Mouse (Mus musculus) brain, embryonic 18.5 days (tissue): ENCODE measurements around the gene Wbp1.

ENCODE experiments used
- DNase-seq: peaks from one replicate; pipeline ENCODE4 v3.0.0-alpha.2; 2012; ENCODE audit warnings: low read depth, low spot score

The Wbp1 gene

GRCm38 (mm10) chr6:83084477-83084876 lies 36.9 kb downstream of the Wbp1 start:
- no peak for DNase-seq

GRCm38 (mm10) chr6:83083497-83083896 lies 37.9 kb downstream of the Wbp1 start:
- no peak for DNase-seq

- no peak for DNase-seq
These were observed 41.1 kb downstream of the Wbp1 start for GRCm38 (mm10) chr6:83080210-83080609.

GRCm38 (mm10) chr6:83078324-83078858 lies 43.0 kb downstream of the Wbp1 start:
- DNase-seq, result peak; percentile 95

GRCm38 (mm10) chr6:83077630-83078323 lies 43.6 kb downstream of the Wbp1 start, which contains the start of gene Pcgf1:
Gene Pcgf1 (plus strand): TSS chr6:83077869.
- DNase-seq, result no peak

- DNase-seq, result no peak
These were observed 46.4 kb downstream of the Wbp1 start for GRCm38 (mm10) chr6:83074979-83075378.

GRCm38 (mm10) chr6:83071220-83071619 lies 50.1 kb downstream of the Wbp1 start:
- no peak for DNase-seq

- no peak for DNase-seq
These were observed 50.8 kb downstream of the Wbp1 start for GRCm38 (mm10) chr6:83070311-83071219.

GRCm38 (mm10) chr6:83070247-83070310 lies 51.3 kb downstream of the Wbp1 start, which contains the start of gene Tlx2:
Gene Tlx2 (minus strand): TSS chr6:83070293.
- no peak for DNase-seq

GRCm38 (mm10) chr6:83069488-83070246 lies 51.7 kb downstream of the Wbp1 start:
- DNase-seq, result no peak
